Mouse (Mus musculus): ENCODE measurements around the gene Fam213a. TPM values are rescaled to one million over a fixed set of nuclear protein-coding genes. Genes with fewer than 3 reads are reported as not detected.
A peak's percentile ranks its signal among the peaks of the same experiment; 100 is the strongest.

Gene Fam213a
- polyA plus RNA-seq, 1 experiment from 2014 or later, result 112 TPM

DNA sequence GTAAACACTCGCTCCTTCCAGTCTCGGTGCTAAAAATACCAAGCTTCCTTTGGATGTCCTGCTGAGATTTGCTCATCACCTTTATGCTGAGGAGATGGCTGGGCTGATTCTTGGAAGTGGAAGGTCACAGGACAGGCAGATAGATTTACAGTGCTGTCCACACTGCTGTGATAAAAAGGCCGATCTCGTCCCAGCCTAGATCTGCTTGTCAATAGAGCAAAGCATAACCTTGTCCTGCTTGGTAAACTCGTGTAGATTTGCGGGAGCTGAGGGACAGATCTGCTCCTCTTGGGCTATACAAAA is 46.0 kb downstream of the Fam213a start:
- Histone ChIP-seq H3K4me2 (replicated peaks; ENCODE audit: low read depth, low read length) (peak overlapping the region; percentile 58), H3K36me3 (ENCODE audit: control insufficient read depth, insufficient read depth, low read length) (no peaks in the 10 kb centered on the region), H3K27ac (ENCODE audit: low read depth, low read length) (peak overlapping the region; percentile 76; the same call in 1 of the 2 replicates), H3K27me3 (ENCODE audit: control insufficient read depth, insufficient read depth, low read length) (no peaks in the 10 kb centered on the region), H3K4me1 (ENCODE audit: control insufficient read depth, insufficient read depth, low read length) (peaks cover 27% of the 10 kb centered on the region), H3K4me3 (ENCODE audit: low read length) (peak overlapping the region; percentile 43), H3K9me3 (ENCODE audit: control insufficient read depth, low read length) (no peaks in the 10 kb centered on the region), H3K9ac (ENCODE audit: low read depth, low read length) (peak overlapping the region; percentile 47)
- no peak; the same call in 1 of the 2 replicates for ATAC-seq (ENCODE audit: low FRiP score, low TSS enrichment)
- 3% methylated on average over 6 of the region's 6 CpGs for WGBS

DNA sequence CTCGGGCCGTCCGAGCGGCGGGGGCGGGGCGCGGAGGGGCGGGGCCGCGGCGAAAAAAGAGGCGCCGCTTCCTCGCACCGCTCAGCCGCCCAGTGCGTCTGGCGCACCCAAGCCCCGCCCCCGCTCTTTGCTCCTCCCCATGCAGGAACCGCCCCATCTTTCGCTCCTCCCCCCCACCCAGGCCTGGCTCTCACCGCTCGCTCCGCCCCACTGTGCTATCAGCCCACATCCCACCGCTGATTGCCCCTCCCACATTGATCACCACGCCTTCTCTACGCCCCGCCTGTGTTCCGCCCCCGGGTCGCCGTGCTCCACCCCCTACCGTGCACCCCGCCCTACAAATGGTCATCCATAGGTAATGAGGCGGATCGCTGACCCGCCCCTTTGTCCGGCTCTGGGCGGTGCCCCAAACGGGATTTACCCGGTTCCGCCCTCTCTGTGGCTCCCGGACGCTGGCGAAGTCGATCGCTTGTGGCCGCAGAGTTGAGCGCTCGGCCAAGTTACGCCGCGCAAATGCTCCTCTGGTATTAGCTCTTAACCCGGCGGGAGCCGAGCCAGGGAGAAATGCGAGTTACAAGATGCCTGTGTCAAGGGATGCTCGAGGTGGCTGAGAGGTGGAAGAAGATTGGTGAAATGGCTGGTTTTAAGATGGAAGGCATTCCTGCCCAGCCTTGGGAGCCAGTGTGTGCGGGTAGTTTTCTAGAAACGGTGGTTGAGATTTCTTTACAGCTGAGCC is 46.6 kb downstream of the Fam213a start:
- H3K27ac ChIP-seq (ENCODE audit: low read depth, low read length), result peak overlapping the region; percentile 93
- H3K36me3 ChIP-seq (ENCODE audit: control insufficient read depth, insufficient read depth, low read length), result no peaks in the 10 kb centered on the region
- peak overlapping the region; percentile 90 for H3K4me3 ChIP-seq (ENCODE audit: low read length)
- peak; percentile 95 for ATAC-seq (ENCODE audit: low FRiP score, low TSS enrichment)
- H3K4me1 ChIP-seq (ENCODE audit: control insufficient read depth, insufficient read depth, low read length), result peaks cover 33% of the 10 kb centered on the region
- peak overlapping the region; percentile 94 for H3K9ac ChIP-seq (ENCODE audit: low read depth, low read length)
- H3K27me3 ChIP-seq (ENCODE audit: control insufficient read depth, insufficient read depth, low read length), result no peaks in the 10 kb centered on the region
- H3K4me2 ChIP-seq (replicated peaks; ENCODE audit: low read depth, low read length), result peak overlapping the region; percentile 88
- WGBS, result under 1% methylated on average over 54 of the region's 62 CpGs
- H3K9me3 ChIP-seq (ENCODE audit: control insufficient read depth, low read length), result no peaks in the 10 kb centered on the region

DNA sequence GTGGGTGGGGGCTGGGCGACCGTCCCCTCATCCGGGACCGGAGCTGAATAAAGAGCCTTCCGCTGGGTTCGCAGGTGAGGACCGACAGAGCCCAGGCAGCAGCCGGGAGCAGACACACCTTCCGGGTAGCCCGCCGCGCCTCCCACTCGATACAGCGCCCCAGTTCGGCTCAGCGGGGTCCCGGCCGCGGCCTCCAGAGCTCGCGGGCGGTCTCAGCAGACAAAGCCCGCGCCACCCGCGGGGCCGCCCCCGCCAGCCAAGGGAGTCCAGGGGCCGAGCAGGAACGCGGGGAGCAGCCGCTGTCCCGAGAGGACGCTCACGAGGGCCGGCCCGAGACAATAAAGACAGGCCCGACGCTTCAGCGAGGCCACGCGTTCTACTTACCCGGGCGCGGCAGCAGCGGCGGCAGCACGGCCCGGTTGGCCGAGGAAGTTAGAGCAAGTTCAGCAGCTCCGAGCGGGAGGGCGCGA is 47.2 kb downstream of the Fam213a start, which contains the start of gene Tspan14:
Gene Tspan14 (minus strand): TSS at position 416 of the 470 bp plus-strand sequence.
- Histone ChIP-seq H3K9ac (ENCODE audit: low read depth, low read length) (peak within 1 kb of the TSS; percentile 94), H3K27me3 (ENCODE audit: control insufficient read depth, insufficient read depth, low read length) (no peaks in the 10 kb centered on the region), H3K4me1 (ENCODE audit: control insufficient read depth, insufficient read depth, low read length) (peaks cover 36% of the 10 kb centered on the region), H3K4me2 (replicated peaks; ENCODE audit: low read depth, low read length) (peak within 1 kb of the TSS; percentile 88), H3K27ac (ENCODE audit: low read depth, low read length) (peak within 1 kb of the TSS; percentile 93), H3K4me3 (ENCODE audit: low read length) (peak within 1 kb of the TSS; percentile 90), H3K9me3 (ENCODE audit: control insufficient read depth, low read length) (no peaks in the 10 kb centered on the region), H3K36me3 (ENCODE audit: control insufficient read depth, insufficient read depth, low read length) (no peaks in the 10 kb centered on the region)
- peak; percentile 58 for ATAC-seq (ENCODE audit: low FRiP score, low TSS enrichment)
- WGBS, result under 1% methylated on average over 52 of the region's 54 CpGs

DNA sequence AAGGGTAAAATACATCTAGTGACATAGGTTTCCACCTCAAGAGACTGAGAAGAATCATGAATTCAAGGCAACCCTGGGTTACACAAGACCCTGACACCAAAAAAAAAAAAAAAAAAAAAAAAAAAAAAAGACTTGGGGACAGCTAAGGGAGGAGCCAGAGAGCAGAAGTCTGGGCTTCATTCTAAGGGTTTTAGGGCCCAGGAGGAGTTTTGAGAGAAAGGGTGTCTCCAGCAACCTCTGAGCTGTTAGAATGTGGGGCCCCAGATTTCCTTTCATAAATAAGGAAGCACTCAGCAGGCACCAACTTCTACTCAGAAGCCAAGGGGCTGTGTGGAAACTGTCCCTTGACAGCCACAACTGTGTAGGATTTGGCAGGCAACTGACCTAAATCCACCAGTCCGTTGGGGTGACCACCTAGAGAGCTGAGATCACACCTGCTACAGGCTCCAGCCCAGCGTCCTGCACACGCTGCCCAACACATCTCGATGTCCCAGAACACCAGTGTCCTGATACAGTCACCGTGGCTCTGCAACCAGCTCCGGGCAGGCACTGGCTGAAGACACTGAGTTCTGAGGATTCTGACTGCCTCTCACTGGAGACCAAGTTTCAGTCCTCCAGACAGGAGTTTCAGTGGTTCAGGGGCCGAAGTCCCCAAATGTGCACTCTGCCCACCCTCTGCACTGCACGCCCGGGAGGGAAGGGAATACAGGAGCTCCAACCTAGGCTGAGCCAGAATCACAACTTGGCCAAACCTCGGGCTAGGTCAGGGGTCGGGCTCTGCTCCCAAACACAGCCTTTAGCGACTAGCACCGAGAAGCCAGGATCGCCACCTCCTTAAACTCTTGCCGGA is 47.9 kb downstream of the Fam213a start:
- Histone ChIP-seq H3K27me3 (ENCODE audit: control insufficient read depth, insufficient read depth, low read length) (no peaks in the 10 kb centered on the region), H3K4me1 (ENCODE audit: control insufficient read depth, insufficient read depth, low read length) (peaks cover 36% of the 10 kb centered on the region)
- WGBS, result under 1% methylated on average over 15 of the region's 15 CpGs

DNA sequence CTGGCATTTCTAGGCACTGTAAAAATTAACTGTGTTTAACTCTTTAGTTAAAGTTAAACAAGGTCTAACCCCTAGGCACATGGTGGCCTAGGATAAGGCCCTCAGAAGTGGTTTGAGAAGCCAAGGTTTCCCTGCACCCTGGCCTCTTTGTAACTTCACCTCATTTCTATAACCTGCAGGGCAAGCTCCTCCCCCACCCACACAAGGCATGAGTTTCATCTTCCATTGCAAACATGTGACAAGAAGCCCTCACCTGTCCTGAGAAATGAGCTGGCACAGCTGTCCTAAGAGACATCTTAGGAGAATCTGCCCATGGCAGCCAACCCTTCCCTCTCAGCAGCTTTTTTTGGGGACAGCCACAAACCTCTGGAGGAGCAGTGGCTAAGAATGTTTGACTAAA is 48.7 kb downstream of the Fam213a start:
- Histone ChIP-seq H3K4me1 (ENCODE audit: control insufficient read depth, insufficient read depth, low read length) (peaks cover 42% of the 10 kb centered on the region), H3K9me3 (ENCODE audit: control insufficient read depth, low read length) (no peaks in the 10 kb centered on the region), H3K4me2 (replicated peaks; ENCODE audit: low read depth, low read length) (peak overlapping the region; percentile 88), H3K36me3 (ENCODE audit: control insufficient read depth, insufficient read depth, low read length) (no peaks in the 10 kb centered on the region), H3K9ac (ENCODE audit: low read depth, low read length) (peak overlapping the region; percentile 94; the same call in 1 of the 2 replicates), H3K4me3 (ENCODE audit: low read length) (peak overlapping the region; percentile 90), H3K27ac (ENCODE audit: low read depth, low read length) (no peak overlapping the region), H3K27me3 (ENCODE audit: control insufficient read depth, insufficient read depth, low read length) (no peaks in the 10 kb centered on the region)
- no peak for ATAC-seq (ENCODE audit: low FRiP score, low TSS enrichment)

More for the DNA sequence above, 47.9 kb downstream of the Fam213a start:
- H3K9ac ChIP-seq (ENCODE audit: low read depth, low read length), result peak overlapping the region; percentile 94
- peak overlapping the region; percentile 90 for H3K4me3 ChIP-seq (ENCODE audit: low read length)
- no peaks in the 10 kb centered on the region for H3K36me3 ChIP-seq (ENCODE audit: control insufficient read depth, insufficient read depth, low read length)
- H3K9me3 ChIP-seq (ENCODE audit: control insufficient read depth, low read length), result no peaks in the 10 kb centered on the region
- peak overlapping the region; percentile 88 for H3K4me2 ChIP-seq (replicated peaks; ENCODE audit: low read depth, low read length)
- ATAC-seq (ENCODE audit: low FRiP score, low TSS enrichment), result no peak; the same call in 1 of the 2 replicates
- peak overlapping the region; percentile 93; the same call in 1 of the 2 replicates for H3K27ac ChIP-seq (ENCODE audit: low read depth, low read length)

DNA sequence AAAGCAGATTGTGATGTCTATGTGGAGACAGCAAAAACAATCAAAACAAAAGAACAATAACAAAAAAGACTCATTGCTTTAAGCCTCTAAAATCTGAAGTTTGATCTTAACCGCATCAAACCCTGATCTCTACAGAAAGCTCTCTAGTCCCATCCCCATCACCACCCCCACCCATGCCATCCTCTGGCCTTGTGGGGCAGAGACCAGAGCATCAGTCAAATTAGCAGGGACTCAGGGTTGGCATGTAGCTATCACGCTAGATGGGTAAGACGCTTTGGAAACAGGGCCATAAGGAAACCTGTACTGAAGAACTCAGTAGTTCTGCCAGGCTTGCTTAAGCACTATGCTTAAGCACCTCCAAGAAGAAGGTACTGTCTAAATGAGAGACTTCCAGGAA is 49.4 kb downstream of the Fam213a start:
- 91% methylated on average over 3 of the region's 3 CpGs for WGBS
- Histone ChIP-seq H3K27me3 (ENCODE audit: control insufficient read depth, insufficient read depth, low read length) (no peaks in the 10 kb centered on the region), H3K4me3 (ENCODE audit: low read length) (peak overlapping the region; percentile 90; the same call in 1 of the 2 replicates), H3K9me3 (ENCODE audit: control insufficient read depth, low read length) (no peaks in the 10 kb centered on the region), H3K4me2 (replicated peaks; ENCODE audit: low read depth, low read length) (peak overlapping the region; percentile 88), H3K36me3 (ENCODE audit: control insufficient read depth, insufficient read depth, low read length) (no peaks in the 10 kb centered on the region), H3K9ac (ENCODE audit: low read depth, low read length) (no peak overlapping the region), H3K4me1 (ENCODE audit: control insufficient read depth, insufficient read depth, low read length) (peaks cover 49% of the 10 kb centered on the region), H3K27ac (ENCODE audit: low read depth, low read length) (no peak overlapping the region)
- no peak for ATAC-seq (ENCODE audit: low FRiP score, low TSS enrichment)

DNA sequence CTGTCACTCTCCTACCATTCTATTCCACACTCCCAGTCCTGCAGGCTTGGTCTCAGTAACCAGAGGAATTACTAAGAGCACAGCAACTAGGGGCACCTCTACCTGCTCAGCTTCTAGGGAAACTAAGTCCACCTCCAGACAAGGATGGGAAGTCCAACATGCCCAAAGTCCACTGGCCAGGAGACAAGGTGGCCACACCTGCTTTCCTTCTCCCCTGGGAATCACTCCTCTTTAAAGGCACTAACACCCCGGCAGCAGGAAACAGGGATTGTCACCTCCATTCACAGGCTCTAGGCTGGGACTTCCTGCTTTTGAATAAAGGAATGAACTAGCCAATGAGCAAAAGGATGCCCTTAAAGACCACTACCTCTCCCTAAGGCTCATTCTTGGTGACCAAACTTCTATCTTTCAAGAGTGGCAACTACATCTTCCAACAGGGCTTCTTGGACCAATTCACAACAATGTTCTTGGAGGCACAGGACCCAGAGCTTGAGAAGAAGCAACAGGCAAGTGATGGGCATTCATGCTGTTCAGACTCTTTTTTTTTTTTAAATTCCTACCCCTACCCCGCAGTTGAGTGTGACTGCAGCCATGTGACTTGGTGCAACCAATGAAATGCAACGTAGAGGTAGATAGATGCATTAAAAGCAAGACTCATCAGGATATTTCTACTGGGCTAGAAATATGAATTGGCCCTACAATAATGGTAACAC is 49.9 kb downstream of the Fam213a start:
- Histone ChIP-seq H3K27ac (ENCODE audit: low read depth, low read length) (peak overlapping the region; percentile 71; the same call in 1 of the 2 replicates), H3K36me3 (ENCODE audit: control insufficient read depth, insufficient read depth, low read length) (no peaks in the 10 kb centered on the region), H3K4me2 (replicated peaks; ENCODE audit: low read depth, low read length) (peak overlapping the region; percentile 88)

DNA sequence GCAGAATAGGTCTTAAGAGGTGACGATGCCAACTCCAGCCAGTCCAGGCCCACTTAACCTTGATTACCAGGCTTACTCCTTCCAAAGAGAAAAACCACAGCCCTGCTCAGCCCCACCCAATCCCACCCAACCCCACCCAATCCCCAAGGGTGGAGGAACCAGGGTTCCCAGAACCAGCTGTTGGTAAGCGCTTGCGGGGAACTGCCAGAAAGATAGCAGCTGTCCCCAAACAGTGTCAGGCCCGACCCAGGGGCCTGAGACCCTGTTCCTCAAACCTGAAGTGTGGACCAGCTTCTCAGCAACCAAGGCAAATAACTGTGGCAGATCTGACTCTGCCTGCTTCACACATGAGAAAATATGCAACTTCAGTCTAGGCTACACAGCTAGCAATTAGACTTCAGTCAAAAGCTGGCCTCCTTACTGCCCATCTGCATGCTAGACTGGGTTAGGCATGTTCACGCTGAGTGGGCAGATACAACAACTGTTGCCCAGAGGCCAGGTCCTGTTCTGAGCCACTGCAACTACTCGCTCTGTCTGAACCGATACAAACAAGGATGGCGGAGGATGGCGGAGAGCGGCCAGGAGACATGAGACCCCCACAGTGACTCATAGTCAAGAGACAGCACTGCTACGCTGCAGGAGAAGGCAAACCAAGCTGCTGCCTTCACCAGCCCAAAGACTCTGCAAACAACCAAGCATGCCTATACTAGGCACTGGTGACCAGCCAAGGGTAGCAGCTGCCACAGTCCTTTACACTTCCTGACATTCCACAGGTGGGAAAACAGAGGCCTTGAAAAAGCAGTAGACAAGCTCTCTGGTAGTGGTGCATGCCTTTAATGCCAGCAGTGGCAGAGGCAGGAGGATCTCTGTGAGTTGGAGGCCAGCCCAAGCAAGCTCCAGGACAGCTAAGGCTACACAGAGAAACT is 51.0 kb downstream of the Fam213a start:
- H3K4me3 ChIP-seq (ENCODE audit: low read length), result no peak overlapping the region
- 54% methylated on average over 11 of the region's 11 CpGs for WGBS
- H3K9me3 ChIP-seq (ENCODE audit: control insufficient read depth, low read length), result no peaks in the 10 kb centered on the region
- H3K27me3 ChIP-seq (ENCODE audit: control insufficient read depth, insufficient read depth, low read length), result no peaks in the 10 kb centered on the region
- no peak overlapping the region for H3K9ac ChIP-seq (ENCODE audit: low read depth, low read length)
- peak overlapping the region; percentile 71 for H3K27ac ChIP-seq (ENCODE audit: low read depth, low read length)
- ATAC-seq (ENCODE audit: low FRiP score, low TSS enrichment), result no peak
- H3K4me2 ChIP-seq (replicated peaks; ENCODE audit: low read depth, low read length), result peak overlapping the region; percentile 27; the same call in 1 of the 2 replicates
- H3K4me1 ChIP-seq (ENCODE audit: control insufficient read depth, insufficient read depth, low read length), result peaks cover 62% of the 10 kb centered on the region
- H3K36me3 ChIP-seq (ENCODE audit: control insufficient read depth, insufficient read depth, low read length), result no peaks in the 10 kb centered on the region

More for the DNA sequence above, 49.9 kb downstream of the Fam213a start:
- Histone ChIP-seq H3K9ac (ENCODE audit: low read depth, low read length) (no peak overlapping the region), H3K4me1 (ENCODE audit: control insufficient read depth, insufficient read depth, low read length) (peaks cover 54% of the 10 kb centered on the region), H3K4me3 (ENCODE audit: low read length) (peak overlapping the region; percentile 90; the same call in 1 of the 2 replicates), H3K27me3 (ENCODE audit: control insufficient read depth, insufficient read depth, low read length) (no peaks in the 10 kb centered on the region), H3K9me3 (ENCODE audit: control insufficient read depth, low read length) (no peaks in the 10 kb centered on the region)
- WGBS, result 69% methylated on average over 3 of the region's 3 CpGs
- ATAC-seq (ENCODE audit: low FRiP score, low TSS enrichment), result no peak
